Mouse (Mus musculus) G1E-ER4 (cell line): ENCODE measurements at regions not wholly inside any gene's neighbourhood (a gene's known extent, or its start where the extent isn't known, plus 50 kb on each side); places are given as distances from the start of the nearest gene placed in this dataset.

Experiments used
- GATA1 ChIP-seq: IDR thresholded peaks from one replicate; pipeline ENCODE4 v1.8.0; 2012; ENCODE audit warnings: low read length, inconsistent platforms

GRCm38 (mm10) chr12:80002474-80003125, 110.2 kb downstream of the Zfp36l1 start:
- no peak for TF ChIP-seq GATA1

- no peak for TF ChIP-seq GATA1
Measured at GRCm38 (mm10) chr12:80001794-80002193, 111.0 kb downstream of the Zfp36l1 start.

GRCm38 (mm10) chr12:79999868-80000370, 112.9 kb downstream of the Zfp36l1 start:
- no peak for TF ChIP-seq GATA1

GRCm38 (mm10) chr12:79998788-79999187, 114.0 kb downstream of the Zfp36l1 start:
- TF ChIP-seq GATA1: no peak

GRCm38 (mm10) chr12:79998339-79998738, 114.5 kb downstream of the Zfp36l1 start:
- TF ChIP-seq GATA1: no peak

GRCm38 (mm10) chr12:79997201-79997600, 115.6 kb downstream of the Zfp36l1 start:
- TF ChIP-seq GATA1: no peak

GRCm38 (mm10) chr12:79995521-79996094, 117.2 kb downstream of the Zfp36l1 start:
- TF ChIP-seq GATA1: no peak

GRCm38 (mm10) chr12:79993821-79994571, 118.8 kb downstream of the Zfp36l1 start:
- TF ChIP-seq GATA1: no peak

GRCm38 (mm10) chr12:79991279-79991678, 121.5 kb downstream of the Zfp36l1 start:
- no peak for TF ChIP-seq GATA1

- no peak for TF ChIP-seq GATA1
Measured at GRCm38 (mm10) chr12:79990751-79991150, 122.1 kb downstream of the Zfp36l1 start.

- no peak for TF ChIP-seq GATA1
Measured at GRCm38 (mm10) chr12:79989582-79990110, 123.2 kb downstream of the Zfp36l1 start.

GRCm38 (mm10) chr12:79988401-79989358, 124.1 kb downstream of the Zfp36l1 start:
- TF ChIP-seq GATA1: peak; percentile 44

- no peak for TF ChIP-seq GATA1
Measured at GRCm38 (mm10) chr12:79986241-79986976, 126.4 kb downstream of the Zfp36l1 start.

- TF ChIP-seq GATA1: peak; percentile 75
Measured at GRCm38 (mm10) chr12:79984985-79985747, 127.6 kb downstream of the Zfp36l1 start.
